Mouse (Mus musculus) cerebral cortex, adult 2 months (tissue): ENCODE results near the gene Egln1.

Experiments used
- WGBS: fragments of 180-500 bp; shearing (Covaris S2); methylation state at CpG from one replicate; pipeline ENCODE4 v1.1.7; 2018; 5-methylcytosine and 5-hydroxymethylcytosine counted together

The Egln1 gene

DNA sequence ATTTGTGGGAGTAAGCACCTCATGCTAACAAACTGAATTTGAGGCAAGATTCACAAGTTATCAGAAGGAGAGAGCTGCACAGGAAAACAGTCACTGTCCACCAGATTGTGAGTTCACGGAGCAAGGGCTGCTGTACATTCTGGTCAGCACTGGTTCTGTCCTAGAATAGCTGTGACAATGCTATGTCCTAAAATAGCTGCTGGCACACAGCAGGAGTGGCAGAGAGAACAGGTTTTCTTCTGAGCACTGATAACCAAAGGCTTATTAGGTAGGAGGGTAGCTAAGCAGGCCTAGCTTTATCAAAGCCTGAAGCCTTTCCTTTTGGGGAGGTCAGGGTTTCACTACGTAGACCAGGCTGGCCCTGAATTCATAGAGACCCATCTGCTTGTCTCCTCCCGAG, 88.9 kb downstream of the Egln1 start:
- 73% methylated on average over 3 of the region's 3 CpGs for WGBS
